In the genomic region with DNA sequence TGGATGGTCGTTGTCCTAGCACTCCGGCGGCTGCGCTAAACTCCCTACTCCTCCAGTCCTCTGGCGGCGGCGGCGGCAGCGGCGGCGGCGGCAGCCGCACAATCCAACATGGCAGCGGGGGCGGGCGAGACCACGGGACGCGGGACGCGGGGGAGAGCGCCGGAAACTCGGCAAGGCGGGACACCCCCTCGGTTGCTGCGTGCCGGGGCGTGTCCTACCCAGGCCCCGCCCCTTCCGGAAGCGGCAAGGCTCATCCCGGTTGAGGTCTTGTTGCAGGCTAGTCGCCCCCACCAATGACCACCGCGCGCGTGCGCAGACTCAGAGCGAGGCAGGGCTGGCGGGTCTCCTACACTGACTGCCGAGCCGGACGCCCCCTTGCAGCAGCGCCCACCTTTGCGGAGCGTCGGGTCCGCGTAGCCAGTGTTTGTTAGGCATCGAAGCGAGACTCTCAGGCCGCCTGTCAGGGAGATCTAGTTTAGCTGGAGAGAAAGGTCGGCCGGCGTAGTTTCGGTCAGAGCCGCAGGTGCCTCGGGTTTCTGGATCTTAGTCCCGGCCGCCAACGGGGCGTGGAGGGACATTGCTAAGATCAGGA, we compare ENCODE assay signal across 8 mouse cellular contexts. TPM values are rescaled to one million over a fixed set of nuclear protein-coding genes. Genes with fewer than 3 reads are reported as not detected.
DNase-seq lines count a peak whose midpoint lies in the region; ATAC-seq and TF ChIP-seq lines count a peak whose summit lies in the region.

Gene Wasl (minus strand): TSS at position 143 of the 592 bp plus-strand sequence.

- H3K27me3 ChIP-seq in kidney, embryonic 14.5 days (ENCODE audit: control insufficient read depth, insufficient read depth, low read length) = no peaks in the 10 kb centered on the region
- H3K27me3 ChIP-seq in limb, embryonic 15.5 days = no peaks in the 10 kb centered on the region

- no peaks in the 10 kb centered on the region for H3K36me3 ChIP-seq in kidney, embryonic 14.5 days (ENCODE audit: control insufficient read depth, insufficient read depth, low read length)
- no peaks in the 10 kb centered on the region for H3K36me3 ChIP-seq in limb, embryonic 15.5 days

- DNase-seq in A20 (ENCODE audit: low read depth, low spot score) = peak; percentile 98
- peak; percentile 98 for DNase-seq in heart, adult 9 months (ENCODE audit: low spot score in 2 of 2)
- peak; percentile 86 to 95 for DNase-seq in monocyte, adult 2 months (ENCODE audit: low read depth in 1 of 2, low spot score in 2 of 2)
- peak; percentile 98 for DNase-seq in spleen, postnatal 36 days (ENCODE audit: low spot score in 2 of 2)

- no peaks in the 10 kb centered on the region for H3K9me3 ChIP-seq in kidney, embryonic 14.5 days (ENCODE audit: control insufficient read depth, low read length)
- no peaks in the 10 kb centered on the region for H3K9me3 ChIP-seq in limb, embryonic 15.5 days

- WGBS in kidney, embryonic 14.5 days = under 1% methylated on average over 51 of the region's 63 CpGs
- under 1% methylated on average over 63 of the region's 63 CpGs for WGBS in limb, embryonic 15.5 days

- ATAC-seq in kidney, embryonic 14.5 days (ENCODE audit: low FRiP score, low TSS enrichment) = peak; percentile 99
- peak; percentile 99 for ATAC-seq in limb, embryonic 15.5 days (ENCODE audit: insufficient number of reproducible peaks, low FRiP score, low TSS enrichment, low read depth)

- H3K27ac ChIP-seq in bone marrow macrophage, adult 2 months (ENCODE audit: insufficient read depth, low read depth, low read length) = peak within 1 kb of the TSS; percentile 74
- peak within 1 kb of the TSS; percentile 83 for H3K27ac ChIP-seq in embryonic fibroblast, embryonic 13.5 days (ENCODE audit: insufficient read depth, low read length)
- peak within 1 kb of the TSS; percentile 97 for H3K27ac ChIP-seq in kidney, embryonic 14.5 days (ENCODE audit: low read depth, low read length)
- peak within 1 kb of the TSS; percentile 98 for H3K27ac ChIP-seq in limb, embryonic 15.5 days

- H3K4me2 ChIP-seq in kidney, embryonic 14.5 days (replicated peaks; ENCODE audit: low read depth, low read length) = peak within 1 kb of the TSS; percentile 75
- peak within 1 kb of the TSS; percentile 66 for H3K4me2 ChIP-seq in limb, embryonic 15.5 days

- no peak for TF ChIP-seq CTCF in bone marrow macrophage, adult 2 months (IDR thresholded peaks at IDR 0.05; ENCODE audit: low read depth, low read length)
- TF ChIP-seq CTCF in embryonic fibroblast, embryonic 13.5 days (IDR thresholded peaks at IDR 0.05; ENCODE audit: borderline replicate concordance, insufficient read depth, low read length) = no peak

- H3K4me1 ChIP-seq in bone marrow macrophage, adult 2 months (ENCODE audit: control insufficient read depth, insufficient read depth, low read length) = peaks cover 10% of the 10 kb centered on the region
- no peaks in the 10 kb centered on the region for H3K4me1 ChIP-seq in embryonic fibroblast, embryonic 13.5 days (ENCODE audit: control insufficient read depth, insufficient read depth, low read length)
- peaks cover 10% of the 10 kb centered on the region for H3K4me1 ChIP-seq in kidney, embryonic 14.5 days (ENCODE audit: control insufficient read depth, insufficient read depth, low read length)
- H3K4me1 ChIP-seq in limb, embryonic 15.5 days = 0 out of 2 replicates have a peak, but pooled peaks cover 7% of the 10 kb centered on the region

- peak within 1 kb of the TSS; percentile 95 for H3K9ac ChIP-seq in kidney, embryonic 14.5 days (ENCODE audit: low read depth, low read length)
- peak within 1 kb of the TSS; percentile 91 for H3K9ac ChIP-seq in limb, embryonic 15.5 days

- peak within 1 kb of the TSS; percentile 73 for H3K4me3 ChIP-seq in bone marrow macrophage, adult 2 months (ENCODE audit: insufficient read depth, low read length)
- H3K4me3 ChIP-seq in embryonic fibroblast, embryonic 13.5 days (ENCODE audit: insufficient read depth, low read length) = peak within 1 kb of the TSS; percentile 93
- H3K4me3 ChIP-seq in kidney, embryonic 14.5 days (ENCODE audit: low read length) = peak within 1 kb of the TSS; percentile 97
- peak within 1 kb of the TSS; percentile 96 for H3K4me3 ChIP-seq in limb, embryonic 15.5 days

- TF ChIP-seq POLR2A in bone marrow macrophage, adult 2 months (IDR thresholded peaks at IDR 0.05; ENCODE audit: borderline replicate concordance, low read depth, low read length) = no peak
- peak; percentile 89 for TF ChIP-seq POLR2A in embryonic fibroblast, embryonic 13.5 days (IDR thresholded peaks at IDR 0.05; ENCODE audit: low read depth, low read length)

RNA-seq across cellular contexts. Expression of gene Wasl, which starts in this region (rescaled TPM):
- polyA plus RNA-seq in bone marrow macrophage, adult 2 months (2012; ENCODE audit: insufficient read depth, insufficient read length, missing spikeins) = 18.5 and 18.7 TPM in 2 replicates
- polyA plus RNA-seq in embryonic fibroblast, embryonic 13.5 days (2011; ENCODE audit: insufficient read length, low read depth, missing spikeins) = 37.6 and 45.4 TPM in 2 replicates
- polyA plus RNA-seq in kidney, embryonic 14.5 days (2014; fragmentation: Nextera tagmentation; extraction: Ambion mirVana) = 73.9 and 78.2 TPM in 2 replicates
- 63.0 and 65.8 TPM in 2 replicates for polyA plus RNA-seq in limb, embryonic 15.5 days (2015; fragmentation: Nextera tagmentation; extraction: Ambion mirVana)

Comparison
In these comparisons a context has a peak if more than half of its experiments do, and no peak if none do; other contexts are left out.
1. Peak in every context shown above with its lines: DNase-seq, ATAC-seq, H3K4me3 ChIP-seq and H3K27ac ChIP-seq.